Mouse (Mus musculus): Measurements from ENCODE around the gene Kdm4c.

- TF ChIP-seq POLR2A (IDR thresholded peaks at IDR 0.05; ENCODE audit: low read depth, low read length) (no peak), CTCF (IDR thresholded peaks at IDR 0.05; ENCODE audit: borderline replicate concordance, insufficient read depth, low read length) (no peak)
Observed at GRCm38 (mm10) chr4:74242176-74242575, at the start of gene Kdm4c.

Data from embryonic fibroblast, embryonic 13.5 days (primary cell).